Mouse (Mus musculus) small intestine, adult 2 months (tissue): Measurements from ENCODE around the gene Fam161b. TPM values are rescaled to one million over a fixed set of nuclear protein-coding genes. Genes with fewer than 3 reads are reported as not detected.
"Not testable (repeated sequence)": the region's sequence is repeated elsewhere in the genome, so short reads cannot be mapped to it uniquely, and the experiment has no call there.

Source experiments
- H3K27ac ChIP-seq: fragments of 200-500 bp; 2 replicates; pipeline ENCODE4 v1.5.1; 2012; ENCODE audit warnings: low read depth, low read length, control low read depth, inconsistent platforms; ENCODE audit not compliant: insufficient read depth
- H3K27me3 ChIP-seq: fragments of 200-500 bp; 2 replicates; pipeline ENCODE4 v1.6.1; 2012; ENCODE audit warnings: mild to moderate bottlenecking, moderate library complexity, low read length, inconsistent platforms; ENCODE audit not compliant: control insufficient read depth, insufficient read depth
- H3K36me3 ChIP-seq: fragments of 200-500 bp; 2 replicates; pipeline ENCODE4 v1.6.1; 2012; ENCODE audit warnings: mild to moderate bottlenecking, low read length, control low read depth, inconsistent platforms; ENCODE audit not compliant: control insufficient read depth, insufficient read depth
- H3K4me1 ChIP-seq: fragments of 200-500 bp; 2 replicates; pipeline ENCODE4 v1.6.1; 2012; ENCODE audit warnings: low read length, inconsistent platforms, mixed read lengths; ENCODE audit not compliant: control insufficient read depth, insufficient read depth, insufficient read length
- H3K4me3 ChIP-seq: fragments of 200-500 bp; 2 replicates; pipeline ENCODE4 v1.5.1; 2012; ENCODE audit warnings: low read depth, mild to moderate bottlenecking, control low read depth, inconsistent platforms, low read length, moderate library complexity
- CTCF ChIP-seq: fragments of 200-500 bp; IDR thresholded peaks from 2 replicates; pipeline ENCODE4 v1.5.1; 2012; ENCODE audit warnings: low read depth, mild to moderate bottlenecking, control low read depth, inconsistent platforms, low read length, moderate library complexity, mixed read lengths; ENCODE audit not compliant: insufficient replicate concordance, insufficient read length; ENCODE audit errors: extremely low read depth
- POLR2A ChIP-seq: fragments of 200-500 bp; IDR thresholded peaks from 2 replicates; pipeline ENCODE4 v1.6.1; 2012; ENCODE audit warnings: low read depth, mild to moderate bottlenecking, control low read depth, inconsistent platforms, low read length, moderate library complexity
- WGBS: fragments of 180-500 bp; shearing (Covaris S2); methylation state at CpG from one replicate; pipeline ENCODE4 v1.1.7; 2018; 5-methylcytosine and 5-hydroxymethylcytosine counted together
- polyA plus RNA-seq: library from polyadenylated mRNA; depleted of rRNA; stranded (reverse); fragments of >200 nt; gene quantifications from 2 replicates; pipeline ENCODE4 v1.2.3, GENCODE M21; 2012

Fam161b gene
- polyA plus RNA-seq, 1 experiment: 0.14 TPM

DNA sequence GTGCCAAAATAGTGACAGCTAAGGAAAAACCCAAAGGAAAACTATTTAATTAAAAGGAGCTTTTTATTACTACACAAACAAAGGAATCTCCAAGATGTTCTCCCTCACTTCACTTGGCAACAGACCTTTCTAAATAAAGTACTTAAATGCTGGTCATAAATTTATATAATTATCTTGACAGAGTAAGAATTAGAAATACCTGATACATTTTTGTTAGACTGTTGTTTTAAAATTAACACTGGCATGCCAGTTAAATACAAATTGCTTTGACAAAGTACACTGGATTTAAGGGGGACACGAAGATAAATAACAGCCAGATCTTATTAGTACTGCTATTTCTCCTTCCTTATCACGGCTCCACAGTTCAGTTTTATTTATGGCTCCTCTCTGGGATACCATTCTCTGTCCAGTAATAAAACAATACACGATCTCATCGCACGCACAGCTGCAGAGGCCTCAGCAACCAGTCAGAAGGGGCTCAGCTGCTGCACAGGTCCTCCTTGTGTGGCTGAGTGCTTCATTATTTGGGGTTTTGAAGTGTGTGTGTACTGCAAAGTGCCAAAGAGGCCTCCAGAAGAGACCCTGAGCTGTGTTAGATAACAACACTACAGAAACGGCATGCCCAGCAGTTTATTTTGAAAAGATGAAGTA lies 12.3 kb upstream of the Fam161b start:
- H3K27ac ChIP-seq: no peak overlapping the region

DNA sequence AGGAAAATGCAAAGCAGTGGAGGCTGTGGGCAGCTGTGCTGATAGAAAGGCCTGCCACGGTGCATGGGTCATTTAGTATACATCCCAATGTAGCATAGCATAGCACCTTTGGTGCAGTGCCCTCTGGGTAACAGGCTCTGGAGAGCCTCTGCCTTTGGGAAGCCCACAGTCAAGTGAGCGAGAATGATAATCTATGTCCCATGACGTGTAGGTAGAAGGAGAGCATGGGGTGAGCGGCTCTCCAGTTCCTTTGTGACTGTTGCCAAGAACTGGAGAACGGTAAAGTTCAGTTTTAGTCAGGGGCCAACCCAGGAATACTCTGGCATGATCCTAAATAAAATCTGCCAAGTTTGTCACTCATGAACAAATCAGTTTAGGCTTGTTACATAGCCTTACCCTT lies 10.0 kb upstream of the Fam161b start:
- TF ChIP-seq POLR2A: no peak
- TF ChIP-seq CTCF: no peak
- Histone ChIP-seq H3K27ac (no peak overlapping the region), H3K4me3 (no peak overlapping the region), H3K36me3 (peaks cover 63% of the 10 kb centered on the region), H3K27me3 (no peaks in the 10 kb centered on the region), H3K4me1 (peaks cover 2% of the 10 kb centered on the region; the same call in 1 of the 2 replicates)
- WGBS: 93% methylated on average over 5 of the region's 5 CpGs

More for the DNA sequence above, 12.3 kb upstream of the Fam161b start:
- peaks cover 68% of the 10 kb centered on the region for H3K36me3 ChIP-seq
- H3K4me1 ChIP-seq: peaks cover 2% of the 10 kb centered on the region; the same call in 1 of the 2 replicates
- 33% methylated on average over 6 of the region's 6 CpGs for WGBS
- TF ChIP-seq POLR2A (no peak), CTCF (no peak)
- H3K27me3 ChIP-seq: no peaks in the 10 kb centered on the region
- H3K4me3 ChIP-seq: no peak overlapping the region

DNA sequence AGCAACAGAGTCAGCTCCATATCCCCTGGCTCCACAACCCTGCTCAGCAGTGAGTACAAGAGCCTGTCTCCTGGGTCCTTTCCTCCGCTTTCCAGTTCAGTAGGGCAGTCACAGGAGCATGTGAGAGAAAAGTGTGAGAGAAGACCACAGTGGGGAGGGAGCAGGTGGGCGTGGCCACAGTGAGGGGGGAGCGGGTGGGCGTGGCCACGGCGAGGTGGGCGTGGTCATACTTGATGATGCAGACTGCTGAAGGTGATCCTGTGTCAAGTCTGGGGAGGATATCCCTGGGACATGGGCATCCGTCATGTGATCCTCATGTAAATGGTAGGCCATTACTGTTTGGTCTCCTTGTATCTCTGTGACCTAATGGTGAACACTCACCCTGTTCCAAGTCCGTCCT lies 5.3 kb upstream of the Fam161b start:
- 72% methylated on average over 9 of the region's 9 CpGs for WGBS
- no peak overlapping the region for H3K4me3 ChIP-seq
- no peaks in the 10 kb centered on the region for H3K27me3 ChIP-seq
- H3K27ac ChIP-seq: no peak overlapping the region
- peaks cover 4% of the 10 kb centered on the region; the same call in 1 of the 2 replicates for H3K4me1 ChIP-seq
- TF ChIP-seq POLR2A: no peak
- peaks cover 32% of the 10 kb centered on the region for H3K36me3 ChIP-seq

DNA sequence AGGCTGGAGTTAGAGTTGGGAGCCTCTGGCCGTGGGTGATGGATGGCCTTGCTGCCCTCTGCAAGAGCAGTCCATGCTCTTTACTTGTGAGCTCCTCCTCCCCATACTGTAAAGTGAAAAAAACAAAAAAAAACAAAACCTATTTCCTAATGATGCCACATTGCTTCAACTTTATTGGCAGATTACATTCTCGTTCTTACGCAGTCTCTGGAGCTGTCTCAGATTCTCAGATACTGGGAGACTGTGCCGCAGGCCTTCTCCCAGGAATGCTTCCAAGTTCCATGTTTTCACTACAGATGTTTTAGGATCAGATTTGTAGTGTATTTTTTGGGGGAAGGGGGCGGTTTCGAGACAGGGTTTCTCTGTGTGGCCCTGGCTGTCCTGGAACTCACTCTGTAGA lies 3.5 kb upstream of the Fam161b start:
- WGBS: 93% methylated on average over 6 of the region's 6 CpGs
- TF ChIP-seq CTCF: no peak
- no peak for TF ChIP-seq POLR2A
- no peak overlapping the region for H3K27ac ChIP-seq
- H3K4me1 ChIP-seq: peaks cover 4% of the 10 kb centered on the region; the same call in 1 of the 2 replicates
- peaks cover 15% of the 10 kb centered on the region for H3K36me3 ChIP-seq
- no peaks in the 10 kb centered on the region for H3K27me3 ChIP-seq
- H3K4me3 ChIP-seq: no peak overlapping the region

DNA sequence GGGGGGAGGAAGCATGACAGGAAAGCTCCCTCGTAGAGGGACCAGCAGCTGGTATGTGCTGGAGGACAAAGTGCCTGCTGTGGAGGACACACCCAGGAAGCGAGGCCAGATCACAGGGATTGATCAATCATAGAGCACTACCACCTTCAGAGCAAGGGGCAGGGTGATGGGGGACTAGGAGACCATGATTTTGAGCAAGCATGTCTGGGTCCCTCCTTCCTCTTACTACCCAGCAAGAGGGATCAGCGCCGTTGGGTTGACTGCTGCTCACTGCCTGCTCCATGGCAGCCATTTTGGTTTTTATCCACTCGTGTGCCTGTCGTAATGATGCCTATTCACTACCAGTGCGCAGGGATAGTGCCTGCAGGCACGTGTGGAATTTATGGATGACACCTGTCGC lies 2.7 kb upstream of the Fam161b start:
- H3K27me3 ChIP-seq: no peaks in the 10 kb centered on the region
- WGBS: 69% methylated on average over 9 of the region's 9 CpGs
- peaks cover 4% of the 10 kb centered on the region; the same call in 1 of the 2 replicates for H3K4me1 ChIP-seq

DNA sequence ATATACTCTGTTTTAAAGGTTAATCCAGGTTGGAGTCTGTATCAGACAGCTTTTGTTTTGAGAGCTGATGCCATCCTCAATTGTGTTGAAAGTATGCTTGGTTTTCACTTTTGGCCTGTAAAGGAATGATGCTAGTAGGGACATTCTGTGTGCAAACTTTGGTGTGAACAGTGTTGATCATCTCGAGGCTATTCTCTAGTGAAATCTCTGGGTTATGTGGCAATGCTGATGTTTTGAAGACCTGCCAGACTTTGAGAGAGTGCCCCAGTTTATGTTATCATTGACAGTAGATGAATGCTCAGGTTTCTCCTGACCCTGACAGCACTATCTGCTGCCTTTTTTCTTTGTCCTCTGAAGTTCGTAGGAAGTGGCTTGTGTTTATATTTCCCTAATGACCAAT lies 1.2 kb upstream of the Fam161b start:
- TF ChIP-seq CTCF: no peak
- TF ChIP-seq POLR2A: no peak
- H3K27ac ChIP-seq: no peak overlapping the region
- peaks cover 4% of the 10 kb centered on the region; the same call in 1 of the 2 replicates for H3K4me1 ChIP-seq
- no peaks in the 10 kb centered on the region for H3K27me3 ChIP-seq
- peaks cover 7% of the 10 kb centered on the region for H3K36me3 ChIP-seq
- no peak overlapping the region for H3K4me3 ChIP-seq
- 31% methylated on average over 2 of the region's 2 CpGs for WGBS

More for the DNA sequence above, 2.7 kb upstream of the Fam161b start:
- peaks cover 13% of the 10 kb centered on the region for H3K36me3 ChIP-seq
- no peak overlapping the region for H3K27ac ChIP-seq
- TF ChIP-seq CTCF: no peak
- no peak for TF ChIP-seq POLR2A
- no peak overlapping the region for H3K4me3 ChIP-seq

DNA sequence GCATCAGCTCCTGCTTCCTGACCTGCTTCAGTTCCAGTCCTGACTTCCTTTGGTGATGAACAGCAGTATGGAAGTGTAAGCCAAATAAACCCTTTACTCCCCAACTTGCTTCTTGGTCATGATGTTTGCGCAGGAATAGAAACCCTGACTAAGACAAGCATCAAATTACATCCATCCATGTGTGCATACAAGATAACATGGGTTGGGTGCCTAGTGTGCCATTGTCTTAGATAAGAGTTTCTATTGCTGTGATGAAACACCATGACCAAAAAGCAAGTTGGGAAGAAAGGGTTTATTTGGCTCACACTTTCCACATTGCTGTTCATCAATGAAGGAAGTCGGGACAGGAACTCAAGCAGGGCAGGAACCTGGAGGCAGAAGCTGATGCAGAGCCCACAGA lies 2.9 kb downstream of the Fam161b start:
- H3K36me3 ChIP-seq, H3K4me3 ChIP-seq, H3K4me1 ChIP-seq, H3K27me3 ChIP-seq, H3K27ac ChIP-seq: not testable (repeated sequence)
- WGBS: 74% methylated on average over 2 of the region's 2 CpGs
